Mouse (Mus musculus): ENCODE measurements at regions not wholly inside any gene's neighbourhood (a gene's known extent, or its start where the extent isn't known, plus 50 kb on each side); places are given as distances from the start of the nearest gene placed in this dataset.

DNA sequence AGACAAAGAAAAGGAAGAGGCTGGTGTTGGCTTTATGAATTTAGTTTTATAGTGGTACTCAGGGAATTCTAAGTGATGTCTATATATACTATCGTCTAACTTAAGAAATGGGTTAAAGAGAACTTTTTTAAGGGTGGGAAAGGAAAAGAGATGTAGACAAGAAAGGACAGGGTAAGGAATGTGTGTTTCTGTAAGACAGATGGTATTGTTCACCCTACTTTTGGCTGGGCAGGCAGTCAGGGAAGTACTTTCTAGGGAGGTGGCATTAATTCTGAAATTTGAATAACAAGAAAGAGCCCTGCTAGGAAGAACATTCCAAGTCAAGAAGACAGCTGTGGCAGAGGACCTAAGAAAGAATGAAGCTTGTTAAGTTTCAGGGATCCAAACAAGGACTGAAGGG, 263.0 kb downstream of the Pik3r1 start:
- no peak for DNase-seq (ENCODE audit: low spot score)

DNA sequence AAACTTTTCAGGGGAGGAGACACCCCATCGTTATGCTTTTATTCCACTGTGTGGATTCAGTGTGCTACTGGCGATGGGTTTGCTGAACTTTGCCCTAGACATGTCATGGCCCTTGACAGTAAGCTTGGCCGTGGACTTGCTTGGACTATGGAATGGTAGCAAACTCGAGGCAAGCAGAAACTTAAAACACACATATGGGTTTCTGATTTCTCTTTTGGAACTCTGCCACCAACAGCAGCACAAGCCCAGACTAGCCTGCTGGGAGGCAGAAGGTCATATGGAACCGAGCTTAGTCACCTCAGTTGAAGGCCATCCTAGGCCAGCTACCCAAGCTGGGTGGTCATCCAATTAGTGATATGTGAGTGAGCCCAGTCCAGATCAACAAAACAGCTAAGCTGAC, 263.8 kb downstream of the Pik3r1 start:
- DNase-seq (ENCODE audit: low spot score) = no peak

DNA sequence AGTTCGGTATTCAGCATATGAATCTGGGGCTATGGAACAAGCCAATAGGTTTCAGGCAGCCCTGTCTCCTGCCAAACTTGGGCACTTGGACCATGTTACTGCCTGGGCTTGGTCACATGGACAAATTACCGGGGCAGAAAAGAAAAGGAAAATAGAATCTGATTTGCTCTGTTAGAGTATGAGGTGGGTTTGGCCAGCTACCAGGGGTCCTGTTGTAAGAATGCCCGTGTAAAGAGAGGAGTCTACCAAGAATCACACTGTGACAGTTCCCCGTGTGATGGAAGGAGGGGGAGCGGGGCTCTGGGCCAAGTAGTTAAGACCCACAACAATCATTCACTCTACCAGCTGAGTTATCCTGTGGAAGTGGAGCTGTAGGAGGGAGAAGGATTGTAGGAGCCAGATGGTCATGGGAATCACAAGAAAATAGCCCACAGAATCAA, 266.2 kb downstream of the Pik3r1 start:
- DNase-seq (ENCODE audit: low spot score) = no peak

DNA sequence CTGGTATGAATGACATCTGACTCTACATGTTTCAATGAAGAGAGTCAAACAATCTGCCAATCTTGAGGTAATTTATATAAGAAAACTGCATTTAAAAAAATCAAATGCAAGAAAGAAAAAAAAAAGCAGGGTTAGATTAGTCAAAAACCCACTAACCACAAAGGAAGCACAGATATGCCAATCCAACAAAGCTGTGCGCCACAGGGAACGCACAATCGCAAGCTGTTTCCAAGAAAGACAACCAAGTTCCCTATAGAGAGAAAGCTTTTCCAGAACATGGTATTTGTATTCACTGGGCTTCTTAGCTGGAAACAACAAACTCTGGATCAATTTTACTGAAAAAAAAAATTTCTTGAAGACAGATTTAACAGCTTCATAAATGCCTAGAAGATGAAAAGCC, 267.0 kb downstream of the Pik3r1 start:
- DNase-seq (ENCODE audit: low spot score) = no peak

DNA sequence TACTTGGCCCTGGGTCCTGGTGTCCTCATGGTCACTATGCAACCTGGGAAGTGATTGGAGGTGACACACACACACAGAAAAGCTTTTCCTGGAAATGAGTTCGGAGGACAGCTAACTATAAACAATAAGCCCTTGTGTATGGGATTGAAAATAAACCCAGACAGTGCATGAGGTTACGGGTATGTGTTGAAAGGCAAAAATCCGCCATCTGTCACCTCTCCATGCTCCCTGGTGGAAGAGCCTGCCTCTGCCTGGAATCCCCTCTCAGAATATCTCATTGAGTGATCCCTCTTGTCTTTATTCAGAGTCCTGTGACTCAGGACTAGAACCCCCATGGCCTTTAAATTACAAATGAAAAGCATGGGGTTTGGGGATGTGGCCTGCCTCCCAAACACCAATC, 276.2 kb downstream of the Pik3r1 start:
- DNase-seq (ENCODE audit: low spot score) = no peak

DNA sequence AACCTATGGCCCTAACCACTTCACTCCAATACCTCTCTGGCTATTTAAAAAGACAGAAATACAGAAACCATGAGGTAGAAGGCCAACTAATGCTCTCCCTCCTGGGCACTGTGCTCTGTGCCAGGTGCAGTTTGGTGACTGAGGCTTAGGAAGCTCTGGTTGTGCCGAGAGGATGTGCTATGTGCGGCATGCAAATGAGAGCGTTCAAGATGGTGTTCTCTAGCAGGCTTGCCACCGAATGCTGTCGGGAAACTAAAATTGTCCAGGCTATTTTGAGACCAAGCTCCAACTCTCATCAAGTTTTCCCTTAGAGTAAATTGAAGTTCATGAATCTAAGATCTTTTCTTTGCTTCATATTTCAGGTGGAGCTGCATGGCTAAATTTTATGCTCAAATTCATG, 277.1 kb downstream of the Pik3r1 start:
- DNase-seq (ENCODE audit: low spot score) = no peak

DNA sequence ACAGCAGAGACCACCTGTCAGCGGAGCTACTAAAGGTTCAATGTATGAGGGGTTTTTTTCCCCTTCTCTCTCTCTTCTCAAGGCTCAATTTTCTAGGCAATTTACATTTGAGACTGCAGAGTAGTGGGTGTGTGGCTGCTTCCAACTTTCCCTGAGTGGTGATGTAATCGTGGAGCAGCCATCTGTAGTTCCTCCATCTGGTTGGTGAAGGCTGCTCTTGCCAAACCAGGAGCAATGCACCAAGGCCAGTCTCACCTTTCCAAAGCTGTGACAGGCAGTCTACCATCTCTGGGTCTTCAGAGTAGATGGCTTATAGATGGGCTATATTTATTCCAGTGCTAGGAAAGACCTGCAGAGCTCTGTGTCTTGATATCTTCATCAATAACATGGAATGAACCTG, 280.4 kb downstream of the Pik3r1 start:
- peak; percentile 75 for DNase-seq (ENCODE audit: low spot score)

DNA sequence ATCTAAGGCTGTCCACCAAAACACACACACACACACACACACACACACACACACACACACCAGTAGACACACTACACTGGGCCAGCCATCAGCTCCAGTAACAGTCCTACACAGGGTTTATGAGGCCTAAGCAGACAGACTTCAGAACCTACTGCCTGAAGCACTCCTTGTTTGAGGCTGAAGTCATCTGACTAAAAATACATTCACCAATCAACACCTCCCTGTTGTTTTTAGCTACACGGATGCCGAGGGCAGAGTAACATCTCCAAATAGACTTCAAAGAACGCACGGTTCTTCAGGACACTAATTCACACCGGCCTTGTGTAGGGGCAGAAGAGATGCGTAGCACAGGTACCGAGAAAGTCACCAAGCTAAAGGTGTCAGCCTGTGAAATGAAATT, 282.2 kb downstream of the Pik3r1 start:
- no peak for DNase-seq (ENCODE audit: low spot score)

DNA sequence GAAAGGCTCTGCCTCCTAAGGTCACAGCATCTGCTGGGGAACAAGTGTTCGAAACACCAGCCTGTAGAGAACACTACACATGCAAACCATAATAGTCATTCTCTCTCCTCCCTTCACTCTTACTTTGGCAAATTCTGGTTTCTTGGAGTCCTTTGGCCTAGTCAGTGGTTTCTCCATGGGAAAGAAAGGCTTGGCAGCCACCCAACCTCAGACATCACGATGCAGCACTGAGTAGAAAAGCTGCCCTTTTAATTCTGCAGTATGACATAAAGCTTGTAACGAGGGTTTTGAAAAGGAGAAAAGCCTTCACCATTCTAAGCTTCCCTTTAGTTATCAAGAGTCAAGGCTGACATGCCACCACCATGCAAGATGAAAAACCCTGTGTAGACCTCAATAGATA, 284.2 kb downstream of the Pik3r1 start:
- no peak for DNase-seq (ENCODE audit: low spot score)

DNA sequence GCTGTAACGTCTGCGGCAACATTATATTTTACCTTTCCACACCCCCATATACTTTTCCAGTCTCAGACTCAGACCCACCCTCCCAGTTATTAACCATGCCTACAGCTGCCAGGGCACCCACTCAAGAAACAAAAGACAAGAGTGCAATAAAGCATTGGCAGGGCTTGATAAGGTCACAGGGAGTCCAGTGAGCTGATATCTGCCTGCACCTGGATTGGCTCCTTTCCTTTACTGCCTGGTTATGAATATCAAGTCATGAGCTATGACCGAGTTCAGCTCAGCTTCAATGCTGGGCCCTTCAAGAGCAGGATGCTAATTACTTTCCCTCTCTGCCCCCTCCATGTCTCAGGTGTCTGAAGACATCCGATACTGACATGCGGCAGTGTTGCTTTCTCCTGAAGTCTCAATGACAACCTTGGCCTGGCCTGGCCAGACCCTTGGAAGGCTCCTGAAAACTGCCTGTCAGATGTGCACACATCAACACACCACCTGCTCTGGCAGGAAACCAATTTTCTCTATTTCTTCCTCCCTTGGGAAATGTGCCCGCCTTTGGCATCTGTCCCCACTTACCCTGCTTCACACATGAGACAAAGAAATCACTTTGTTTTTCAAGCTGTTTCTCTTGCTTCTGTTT, 286.3 kb downstream of the Pik3r1 start:
- no peak for DNase-seq (ENCODE audit: low spot score)

DNA sequence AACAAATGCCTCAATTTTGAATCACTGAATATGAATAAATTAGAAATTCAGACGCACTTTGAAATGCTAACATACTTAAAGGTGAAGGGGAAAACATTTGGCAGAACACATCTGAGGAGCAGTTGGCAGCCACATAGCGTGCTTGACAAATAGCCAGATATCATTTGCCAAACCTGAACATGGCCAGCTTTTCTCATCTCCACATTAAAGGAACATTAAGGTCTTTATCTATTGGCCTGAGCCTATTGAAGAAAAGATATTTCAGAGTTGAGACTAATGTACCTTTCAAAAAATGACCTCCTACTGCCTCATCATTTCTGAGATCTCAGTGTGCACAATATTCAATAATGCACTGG, 288.7 kb downstream of the Pik3r1 start:
- no peak for DNase-seq (ENCODE audit: low spot score)

DNA sequence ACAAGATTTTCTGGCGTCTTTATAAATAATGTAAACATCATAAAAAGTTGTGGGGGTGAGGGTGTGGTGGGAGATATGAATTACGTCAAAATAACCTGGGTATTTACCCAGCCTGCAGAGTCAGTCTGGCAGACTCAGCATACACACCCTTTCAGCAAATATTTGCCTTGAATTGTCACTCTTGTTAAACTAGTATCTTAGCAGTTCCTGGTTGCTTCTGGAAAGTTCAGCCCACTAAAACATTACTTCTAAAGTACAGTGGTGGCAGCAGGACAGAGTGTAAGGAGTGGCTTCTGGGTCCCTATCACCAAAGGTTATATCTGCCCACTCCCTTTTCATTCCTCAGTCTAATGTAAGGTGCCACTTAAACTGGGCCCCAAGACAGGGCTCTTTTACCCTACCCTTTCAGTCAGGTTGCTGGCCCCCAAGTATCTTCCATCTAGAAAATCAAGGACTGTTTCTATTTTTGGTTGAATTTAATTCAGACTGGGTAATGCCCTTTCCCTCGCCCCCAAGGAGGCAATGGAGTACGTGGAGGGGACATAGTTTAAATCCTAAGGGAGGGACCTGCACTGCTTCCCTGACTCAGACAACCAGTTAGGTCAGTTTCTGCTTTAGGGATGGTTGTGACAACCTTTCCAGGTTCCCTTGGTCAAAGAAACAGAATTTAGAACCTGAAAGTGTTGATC, 289.3 kb downstream of the Pik3r1 start:
- no peak for DNase-seq (ENCODE audit: low spot score)

DNA sequence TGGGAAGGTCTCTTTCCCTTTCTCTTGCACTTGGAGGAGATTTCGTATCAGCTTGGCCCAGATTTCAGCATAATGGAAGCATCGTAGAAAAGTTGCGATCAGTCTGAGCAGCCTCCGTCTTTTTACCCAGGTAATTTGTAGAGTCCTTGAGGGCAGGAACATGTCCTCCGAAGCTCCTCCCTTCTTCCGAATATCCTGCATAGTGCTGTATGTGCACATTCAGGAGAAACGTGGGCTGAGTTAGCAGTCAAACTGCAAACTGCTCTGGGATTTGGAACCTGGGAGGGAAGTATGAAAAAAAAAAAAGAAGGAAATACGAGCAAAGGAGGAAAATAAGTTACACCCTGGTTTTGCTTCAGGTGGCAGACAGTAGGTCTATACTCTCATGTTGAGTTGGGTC, 294.7 kb downstream of the Pik3r1 start:
- no peak for DNase-seq (ENCODE audit: low spot score)

DNA sequence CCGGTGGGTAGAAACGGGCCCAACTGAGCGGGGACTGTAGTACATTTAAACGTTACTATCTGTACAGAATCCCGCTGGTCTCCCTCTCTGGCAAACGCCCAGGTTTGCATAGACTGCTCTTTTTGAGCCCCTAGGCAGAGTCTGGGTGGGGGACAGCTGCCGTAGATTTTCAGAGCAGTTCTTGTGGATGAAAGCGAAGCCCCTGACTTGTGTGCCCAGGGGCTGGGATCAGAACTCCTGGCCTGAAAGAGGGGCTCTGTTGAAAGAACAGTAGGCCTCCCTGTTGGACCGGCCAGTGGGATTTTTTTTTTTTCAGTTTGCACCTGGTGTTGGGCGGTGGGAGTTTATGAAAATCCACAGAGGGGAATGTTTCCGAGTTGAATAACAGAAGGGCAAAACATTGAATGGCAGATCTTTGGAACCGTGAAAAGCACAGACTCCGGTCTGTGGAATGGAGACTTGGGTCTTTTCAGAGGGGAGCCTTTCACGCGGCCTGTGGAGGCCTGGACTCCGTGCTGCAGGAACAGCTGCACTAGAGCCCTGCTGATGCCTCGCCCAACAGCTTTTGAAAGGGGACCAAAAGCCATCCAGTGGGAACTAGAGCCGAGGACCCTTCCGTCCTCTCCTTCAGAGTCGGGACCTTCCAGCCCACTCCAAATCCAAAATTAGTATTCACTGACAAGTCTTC, 297.3 kb downstream of the Pik3r1 start:
- no peak for DNase-seq (ENCODE audit: low spot score)

DNA sequence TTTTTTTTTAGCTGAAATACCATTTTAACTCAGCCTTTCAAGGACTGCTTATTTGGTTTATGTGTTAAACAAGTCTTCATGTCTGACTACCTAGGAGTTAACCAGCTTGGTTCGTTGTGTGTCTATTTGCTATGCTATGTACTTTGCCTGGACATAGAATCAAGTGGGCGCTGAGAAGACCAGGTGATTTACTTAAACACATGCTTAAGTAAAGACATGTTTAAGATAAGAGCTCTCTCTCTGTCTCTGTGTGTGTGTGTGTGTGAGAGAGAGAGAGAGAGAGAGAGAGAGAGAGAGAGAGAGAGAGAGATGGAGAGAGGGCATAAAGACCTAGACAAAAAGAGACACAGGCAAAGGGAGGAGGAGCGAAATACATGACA, 302.3 kb downstream of the Pik3r1 start:
- no peak for DNase-seq (ENCODE audit: low spot score)

DNA sequence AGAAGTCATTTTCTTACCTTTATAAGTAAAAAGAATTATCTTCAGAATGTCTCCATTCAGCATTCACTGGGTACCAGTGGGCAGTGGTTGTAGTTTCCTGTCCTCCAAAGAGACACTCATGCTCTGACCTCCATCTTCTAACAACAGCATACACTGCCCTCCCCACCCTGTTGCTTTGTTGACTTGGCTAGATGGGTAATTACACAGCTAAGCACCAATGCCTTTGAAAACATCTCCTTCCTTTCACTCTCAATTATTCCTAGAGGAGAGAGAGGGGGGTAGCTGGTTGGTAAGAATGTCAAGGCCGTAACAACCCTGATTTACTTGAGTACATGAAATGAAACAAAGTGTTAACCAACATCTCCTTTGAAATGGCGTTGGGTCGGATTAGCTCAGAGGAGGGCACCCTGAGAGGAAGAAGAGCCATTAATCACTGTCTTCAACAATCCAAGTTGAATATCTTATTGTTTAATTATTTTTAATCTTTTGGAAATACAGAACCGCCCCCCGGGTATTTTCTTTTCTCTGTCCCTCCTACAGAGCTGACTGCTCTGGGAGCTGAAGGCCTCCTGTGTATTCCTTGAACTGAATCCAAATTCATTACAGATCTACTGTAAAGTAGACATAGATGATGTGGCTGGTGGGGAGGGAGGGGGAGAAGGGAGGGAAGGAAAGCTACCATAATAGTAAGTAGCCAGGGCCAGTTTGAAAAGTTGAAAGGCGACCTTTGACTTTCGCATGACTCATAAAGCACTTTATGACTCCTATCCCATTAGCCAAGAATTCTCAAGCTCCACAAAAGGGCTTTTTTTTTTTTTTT, 302.9 kb downstream of the Pik3r1 start:
- DNase-seq (ENCODE audit: low spot score) = no peak

DNA sequence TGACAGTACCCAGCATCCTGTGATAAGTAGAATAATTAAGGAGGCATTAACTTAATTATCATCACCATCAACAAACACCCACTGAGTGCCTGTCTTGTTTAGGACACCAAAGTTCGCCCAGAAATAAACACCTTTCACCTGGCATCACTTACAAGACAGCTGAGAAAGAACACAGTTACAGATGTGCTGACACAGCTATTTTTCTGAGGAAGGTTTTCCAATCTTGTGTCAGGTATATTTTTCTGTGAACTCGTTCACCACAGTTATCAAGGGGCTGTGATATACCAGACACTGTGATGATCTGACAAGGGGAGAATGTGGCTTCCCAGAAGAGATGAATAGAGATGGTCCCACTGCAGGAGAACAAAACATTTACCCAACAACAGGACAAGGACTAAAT, 311.1 kb downstream of the Pik3r1 start:
- DNase-seq (ENCODE audit: low spot score) = no peak

DNA sequence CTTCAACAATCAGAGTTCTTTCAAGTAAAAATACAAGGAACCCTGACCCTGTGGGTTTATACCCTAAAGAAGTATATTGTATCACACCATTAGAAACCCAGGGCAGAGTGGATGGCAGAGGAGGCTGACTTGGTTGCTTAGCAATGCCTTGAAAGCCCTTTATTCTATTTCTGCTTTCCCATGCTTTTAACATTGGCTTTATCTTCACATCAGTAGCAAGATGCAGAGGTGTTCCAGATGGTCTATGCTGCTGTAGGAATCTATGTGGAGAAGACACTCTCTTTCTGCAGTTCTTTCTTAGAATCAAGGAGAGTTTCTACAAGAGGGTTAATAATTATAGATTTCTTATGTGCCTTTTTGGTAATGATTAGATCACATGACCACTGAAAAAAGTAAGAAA, 313.7 kb downstream of the Pik3r1 start:
- DNase-seq (ENCODE audit: low spot score) = no peak

DNA sequence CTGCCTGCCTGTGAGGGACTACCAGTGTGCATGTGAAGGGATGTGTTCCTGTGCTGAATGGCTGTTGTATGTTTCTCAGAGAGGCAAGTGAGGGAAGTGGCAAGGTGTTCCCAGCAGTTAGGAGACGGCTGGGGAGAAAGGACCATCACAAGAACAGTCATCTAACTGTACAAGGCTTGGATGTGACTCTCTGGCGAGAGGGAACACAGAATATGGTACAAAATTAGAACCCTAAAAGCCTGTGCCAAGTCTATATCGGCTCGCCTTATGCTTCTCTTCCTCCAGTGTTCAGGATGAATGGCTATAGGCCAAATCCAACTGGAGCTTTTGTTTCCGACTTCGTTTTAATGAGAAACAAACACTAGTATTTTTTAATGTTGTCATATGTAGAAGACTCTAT, 317.5 kb downstream of the Pik3r1 start:
- peak; percentile 17 for DNase-seq (ENCODE audit: low spot score)

DNA sequence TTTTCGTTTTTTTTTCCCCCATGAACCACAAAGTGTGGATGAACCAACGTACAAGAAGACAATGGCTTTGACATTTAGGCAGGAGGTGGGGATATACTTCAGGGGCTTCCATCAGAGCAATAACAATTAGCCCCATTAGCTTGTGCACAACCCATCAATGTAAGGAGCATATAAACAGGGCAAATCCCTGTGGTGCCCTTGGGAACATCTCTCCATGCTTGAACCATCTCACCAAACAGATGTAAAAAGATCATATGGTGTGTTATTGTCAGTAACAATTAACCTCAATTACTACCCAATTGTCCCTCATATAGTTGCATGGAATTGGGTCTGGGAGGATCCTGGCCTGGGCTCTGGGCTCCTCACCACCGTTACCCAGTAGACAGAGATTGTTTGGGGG, 328.5 kb downstream of the Pik3r1 start:
- DNase-seq (ENCODE audit: low spot score) = no peak

DNA sequence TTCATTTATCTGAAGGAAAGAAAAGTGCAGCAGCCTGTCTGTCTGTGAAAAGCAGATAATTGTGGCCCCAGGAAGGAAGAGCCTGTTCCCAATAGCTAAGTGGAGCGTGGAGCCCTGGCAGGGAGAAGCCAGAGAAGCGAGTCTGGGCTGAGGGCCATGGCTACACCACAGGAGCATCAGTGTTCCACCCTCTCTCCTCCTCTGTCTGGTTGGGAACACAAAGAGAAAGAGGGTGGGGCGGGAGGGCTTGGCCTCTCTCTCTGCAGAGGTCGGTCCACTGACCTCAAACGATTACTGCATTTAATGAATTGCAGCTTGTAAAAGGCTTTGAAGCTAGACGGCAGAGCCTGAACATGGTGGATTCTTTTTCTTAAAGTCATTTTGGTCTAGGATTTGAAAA, 329.0 kb downstream of the Pik3r1 start:
- no peak for DNase-seq (ENCODE audit: low spot score)

DNA sequence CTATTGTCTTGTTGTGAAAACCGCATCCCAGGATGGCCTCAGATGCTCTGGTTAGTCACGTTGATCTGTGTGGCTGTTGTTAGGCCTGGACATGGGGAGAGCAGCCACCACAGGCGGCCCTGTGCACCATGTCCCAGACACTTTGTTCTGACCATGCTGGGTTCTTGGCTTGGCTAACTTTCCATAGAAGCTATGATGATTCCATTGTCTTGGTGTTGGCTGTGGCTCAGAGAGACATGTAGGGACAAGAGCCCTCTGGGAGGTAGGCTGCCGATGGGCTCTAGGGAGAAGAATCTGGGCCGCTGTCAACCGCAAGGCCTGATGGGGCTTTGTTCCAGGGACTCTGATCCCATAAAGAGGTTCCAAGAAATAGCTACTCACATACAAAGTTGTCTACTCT, 334.9 kb downstream of the Pik3r1 start:
- DNase-seq (ENCODE audit: low spot score) = no peak

Data from layer of hippocampus, adult 9-10 months (tissue).